ENCODE assay signal across 14 mouse cellular contexts in the genomic region with DNA sequence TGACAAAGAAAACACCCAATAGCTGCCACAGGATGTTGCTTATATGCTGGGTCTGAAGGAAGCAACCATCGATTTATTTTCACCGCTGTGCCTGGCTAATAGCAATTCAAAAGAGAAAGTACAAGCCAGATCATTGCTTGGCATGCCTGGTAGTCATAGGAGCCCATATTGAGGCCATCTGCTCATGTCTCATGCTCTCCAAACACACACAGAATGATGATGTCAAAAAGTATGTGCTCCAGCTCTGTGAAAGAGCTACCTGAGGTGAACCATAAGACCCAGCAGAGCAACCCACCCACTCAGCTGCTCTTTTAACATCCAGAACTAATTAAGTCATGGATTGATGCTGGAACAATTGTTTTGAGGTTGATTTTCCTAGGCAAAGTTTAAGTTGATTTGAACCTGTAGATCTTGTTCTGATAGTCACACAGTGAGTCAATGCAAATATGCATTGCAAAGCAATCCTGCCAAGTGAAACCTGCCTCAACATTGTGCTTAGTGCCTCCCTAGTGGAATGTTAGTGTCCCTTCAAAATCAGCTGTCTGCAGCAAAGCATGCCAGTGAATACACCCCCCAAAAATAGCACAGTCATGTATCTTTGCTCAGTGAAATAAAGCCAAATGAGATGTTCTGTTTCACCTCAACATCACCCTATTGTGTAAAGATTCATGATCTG.
DNase-seq lines count a peak whose midpoint lies in the region; ATAC-seq and TF ChIP-seq lines count a peak whose summit lies in the region.
"Had no signal": no experiment of that assay in that cellular context is flagged by ENCODE, and none has a peak within 500 bp of the region (broad histone marks: within the 10 kb centered on the region; RNA-seq: fewer than 3 reads in every experiment).

No protein-coding gene starts in this region.

- DNase-seq in hindbrain, postnatal 0 days (ENCODE audit: low spot score): peak; percentile 25
- peak; percentile 73 to 78 for DNase-seq in cerebellum, adult 18-20 months
- DNase-seq in cerebellum, postnatal 25 days: peak; percentile 73 to 74
- peak; percentile 50 to 86 for DNase-seq in layer of hippocampus, postnatal 14 days (ENCODE audit: low spot score in 2 of 2)
- no peak for DNase-seq in kidney, adult 11 months
- DNase-seq: kidney, adult 18-20 months; kidney, postnatal 36 days; thymus, postnatal 25 days had no signal

- no peak overlapping the region for H3K4me3 ChIP-seq in hindbrain, postnatal 0 days (ENCODE audit: low read length)
- H3K4me3 ChIP-seq in hindbrain, embryonic 13.5 days: no peak overlapping the region
- H3K4me3 ChIP-seq in neural tube, embryonic 15.5 days (replicated peaks): no peak overlapping the region
- H3K4me3 ChIP-seq: heart, embryonic 10.5 days; hindbrain, embryonic 10.5 days; liver, embryonic 15.5 days had no signal

- H3K27me3 ChIP-seq in hindbrain, postnatal 0 days (ENCODE audit: insufficient read depth, low read length): no peaks in the 10 kb centered on the region
- H3K27me3 ChIP-seq in hindbrain, embryonic 13.5 days: no peaks in the 10 kb centered on the region
- H3K27me3 ChIP-seq in neural tube, embryonic 15.5 days (replicated peaks): no peaks in the 10 kb centered on the region
- H3K27me3 ChIP-seq: liver, embryonic 15.5 days had no signal

- 82% methylated on average over 2 of the region's 2 CpGs for WGBS in hindbrain, postnatal 0 days
- WGBS in hindbrain, embryonic 13.5 days: 98% methylated on average over 2 of the region's 2 CpGs
- WGBS in neural tube, embryonic 15.5 days: 94% methylated on average over 2 of the region's 2 CpGs

- TF ChIP-seq CTCF in hindbrain, postnatal 0 days (IDR thresholded peaks at IDR 0.05; ENCODE audit: low read depth): no peak

- ATAC-seq in hindbrain, postnatal 0 days: peak; percentile 56
- no peak for ATAC-seq in hindbrain, embryonic 13.5 days (ENCODE audit: low FRiP score)
- ATAC-seq in neural tube, embryonic 15.5 days (ENCODE audit: low FRiP score): no peak

- H3K4me2 ChIP-seq in hindbrain, postnatal 0 days (ENCODE audit: low read depth, low read length): no peak overlapping the region
- no peak overlapping the region for H3K4me2 ChIP-seq in hindbrain, embryonic 13.5 days
- H3K4me2 ChIP-seq in neural tube, embryonic 15.5 days: no peak overlapping the region
- H3K4me2 ChIP-seq: liver, embryonic 15.5 days; midbrain, embryonic 11.5 days had no signal

- no peak overlapping the region for H3K9ac ChIP-seq in hindbrain, postnatal 0 days (replicated peaks; ENCODE audit: low read length)
- H3K9ac ChIP-seq in hindbrain, embryonic 13.5 days: no peak overlapping the region
- H3K9ac ChIP-seq in neural tube, embryonic 15.5 days (replicated peaks): no peak overlapping the region
- H3K9ac ChIP-seq: liver, embryonic 15.5 days had no signal

- H3K4me1 ChIP-seq in hindbrain, postnatal 0 days (ENCODE audit: insufficient read depth, low read length): no peaks in the 10 kb centered on the region
- no peaks in the 10 kb centered on the region for H3K4me1 ChIP-seq in hindbrain, embryonic 13.5 days (replicated peaks)
- H3K4me1 ChIP-seq in neural tube, embryonic 15.5 days: no peaks in the 10 kb centered on the region
- H3K4me1 ChIP-seq: heart, embryonic 10.5 days; hindbrain, embryonic 10.5 days; liver, embryonic 15.5 days had no signal

- H3K36me3 ChIP-seq in hindbrain, postnatal 0 days (ENCODE audit: insufficient read depth, low read length): no peaks in the 10 kb centered on the region
- H3K36me3 ChIP-seq in hindbrain, embryonic 13.5 days: peaks cover 4% of the 10 kb centered on the region; the same call in 1 of the 2 replicates
- H3K36me3 ChIP-seq in neural tube, embryonic 15.5 days: no peaks in the 10 kb centered on the region
- H3K36me3 ChIP-seq: heart, embryonic 10.5 days; liver, embryonic 15.5 days had no signal

- no peaks in the 10 kb centered on the region for H3K9me3 ChIP-seq in hindbrain, postnatal 0 days (ENCODE audit: low read length)
- no peaks in the 10 kb centered on the region for H3K9me3 ChIP-seq in hindbrain, embryonic 13.5 days
- peaks cover 3% of the 10 kb centered on the region; the same call in 1 of the 2 replicates for H3K9me3 ChIP-seq in neural tube, embryonic 15.5 days (replicated peaks)
- H3K9me3 ChIP-seq: heart, embryonic 10.5 days; liver, embryonic 15.5 days had no signal

- no peak overlapping the region for H3K27ac ChIP-seq in hindbrain, postnatal 0 days
- no peak overlapping the region for H3K27ac ChIP-seq in hindbrain, embryonic 13.5 days
- H3K27ac ChIP-seq in neural tube, embryonic 15.5 days (replicated peaks): no peak overlapping the region
- H3K27ac ChIP-seq: heart, embryonic 10.5 days; hindbrain, embryonic 10.5 days; liver, embryonic 15.5 days had no signal
